Mouse (Mus musculus): Measurements from ENCODE around the gene Sprr2h.

DNA sequence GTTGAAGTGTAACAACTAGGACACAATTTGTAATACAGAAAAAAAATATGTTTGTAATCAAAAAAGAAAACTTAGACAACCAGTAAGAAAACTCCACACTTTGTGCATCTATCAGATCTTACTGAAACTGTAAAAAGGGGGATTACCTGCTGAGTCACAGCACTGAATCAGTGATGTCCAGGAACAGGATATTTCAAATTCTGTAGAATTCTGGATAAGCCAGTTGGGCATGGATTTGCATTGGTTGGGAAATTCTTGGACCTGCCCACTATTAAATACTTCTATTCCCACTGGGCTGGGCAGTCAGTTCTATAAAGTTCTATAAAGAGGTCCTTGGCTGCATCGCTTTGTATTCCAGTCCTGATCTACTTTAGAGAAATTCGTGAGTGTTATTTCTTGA, 32.3 kb downstream of the Sprr2h start, which contains the start of gene Sprr2j-ps:
- no peak for TF ChIP-seq CTCF (conservative IDR thresholded peaks at IDR 0.05; ENCODE audit: low read length)
- no peak for TF ChIP-seq POU5F1 (IDR thresholded peaks at IDR 0.05; ENCODE audit: borderline replicate concordance, low read length)

Measured in E14TG2a.4 (cell line).